Mouse (Mus musculus) testis, adult 2 months (tissue): ENCODE measurements around the gene Fndc7.

ENCODE experiments used
- CTCF ChIP-seq: fragments of 200-500 bp; IDR thresholded peaks from 2 replicates; pipeline ENCODE4 v1.5.1; 2012; ENCODE audit warnings: low read depth, mild to moderate bottlenecking, inconsistent platforms, low read length, moderate library complexity; ENCODE audit not compliant: control insufficient read depth, insufficient read depth, insufficient replicate concordance
- POLR2A ChIP-seq: fragments of 200-500 bp; IDR thresholded peaks from 2 replicates; pipeline ENCODE4 v1.6.1; 2012; ENCODE audit warnings: low read depth, mild to moderate bottlenecking, inconsistent platforms, low read length, moderate library complexity; ENCODE audit not compliant: control insufficient read depth

DNA sequence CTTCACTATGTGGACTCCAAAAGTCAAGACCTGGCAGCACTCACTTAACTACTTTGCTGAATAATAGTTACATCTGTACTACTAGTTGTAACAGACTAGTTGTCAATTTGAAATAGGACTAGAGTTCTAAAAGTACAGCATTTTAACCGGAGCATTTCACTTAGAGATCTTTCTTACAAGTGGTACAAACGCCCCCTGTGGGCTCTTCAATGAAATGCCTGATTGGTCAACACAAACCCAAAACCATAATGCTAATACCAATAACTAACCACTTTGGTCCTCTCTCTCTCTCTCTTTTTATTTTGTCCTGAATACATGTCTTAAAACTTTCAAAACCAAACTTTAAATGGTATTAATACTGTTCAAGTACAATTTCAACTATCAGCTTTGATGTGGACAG is 12.2 kb upstream of the Fndc7 start:
- no peak for TF ChIP-seq CTCF
- no peak for TF ChIP-seq POLR2A
